Mouse (Mus musculus) embryonic facial prominence, embryonic 14.5 days (tissue): ENCODE data around the gene Itsn1. TPM values are rescaled to one million over a fixed set of nuclear protein-coding genes. Genes with fewer than 3 reads are reported as not detected.
A peak's percentile ranks its signal among the peaks of the same experiment; 100 is the strongest.

ENCODE experiments used
- ATAC-seq: fragments of 200-750 bp; cut with Nextera tagmentation; 2 replicates; pipeline ENCODE4 v1.8.0; 2017; ENCODE audit warnings: low read depth, moderate number of reproducible peaks, moderate TSS enrichment
- DNase-seq: peaks from one replicate; pipeline ENCODE4 v3.0.0-alpha.2; 2015; ENCODE audit warnings: low spot score
- H3K27ac ChIP-seq: fragments of 300-500 bp; sonication (generic); replicated peaks from 2 replicates; pipeline ENCODE4 v1.5.1; 2014; ENCODE audit warnings: low read depth, mild to moderate bottlenecking, low read length, moderate library complexity
- H3K27me3 ChIP-seq: fragments of 300-500 bp; sonication (generic); replicated peaks from 2 replicates; pipeline ENCODE4 v1.6.1; 2014; ENCODE audit warnings: low read length; ENCODE audit not compliant: control insufficient read depth, insufficient read depth
- H3K36me3 ChIP-seq: fragments of 300-500 bp; sonication (generic); 2 replicates; pipeline ENCODE4 v1.6.1; 2014; ENCODE audit warnings: low read length, mixed read lengths; ENCODE audit not compliant: control insufficient read depth, insufficient read depth
- H3K4me1 ChIP-seq: fragments of 300-500 bp; sonication (generic); 2 replicates; pipeline ENCODE4 v1.6.1; 2014; ENCODE audit warnings: antibody characterized with exemption, low read length; ENCODE audit not compliant: control insufficient read depth, insufficient read depth
- H3K4me2 ChIP-seq: fragments of 300-500 bp; sonication (generic); 2 replicates; pipeline ENCODE4 v1.6.1; 2014; ENCODE audit warnings: low read depth, mild to moderate bottlenecking, low read length, moderate library complexity, mixed read lengths
- H3K4me3 ChIP-seq: fragments of 300-500 bp; sonication (generic); 2 replicates; pipeline ENCODE4 v1.5.1; 2014; ENCODE audit warnings: low read depth, mild to moderate bottlenecking, low read length
- H3K9ac ChIP-seq: fragments of 300-500 bp; sonication (generic); 2 replicates; pipeline ENCODE4 v1.6.1; 2014; ENCODE audit warnings: low read depth, mild to moderate bottlenecking, low read length, moderate library complexity, mixed read lengths
- H3K9me3 ChIP-seq: fragments of 300-500 bp; sonication (generic); 2 replicates; pipeline ENCODE4 v1.6.1; 2016; ENCODE audit warnings: low read length; ENCODE audit not compliant: control insufficient read depth
- WGBS: fragments of 180-500 bp; shearing (Covaris S2); extraction: QIAGEN DNeasy Blood & Tissue Kit; methylation state at CpG from one replicate; pipeline ENCODE4 v1.1.7; 2014; 5-methylcytosine and 5-hydroxymethylcytosine counted together
- polyA plus RNA-seq: library from polyadenylated mRNA; unstranded; fragments of >200 nt; fragmentation: Nextera tagmentation; extraction: Ambion mirVana; gene quantifications from 2 replicates; pipeline ENCODE4 v1.2.1, GENCODE M21; 2014

The Itsn1 gene
- polyA plus RNA-seq, 1 experiment from 2014 or later = 30.1 TPM

DNA sequence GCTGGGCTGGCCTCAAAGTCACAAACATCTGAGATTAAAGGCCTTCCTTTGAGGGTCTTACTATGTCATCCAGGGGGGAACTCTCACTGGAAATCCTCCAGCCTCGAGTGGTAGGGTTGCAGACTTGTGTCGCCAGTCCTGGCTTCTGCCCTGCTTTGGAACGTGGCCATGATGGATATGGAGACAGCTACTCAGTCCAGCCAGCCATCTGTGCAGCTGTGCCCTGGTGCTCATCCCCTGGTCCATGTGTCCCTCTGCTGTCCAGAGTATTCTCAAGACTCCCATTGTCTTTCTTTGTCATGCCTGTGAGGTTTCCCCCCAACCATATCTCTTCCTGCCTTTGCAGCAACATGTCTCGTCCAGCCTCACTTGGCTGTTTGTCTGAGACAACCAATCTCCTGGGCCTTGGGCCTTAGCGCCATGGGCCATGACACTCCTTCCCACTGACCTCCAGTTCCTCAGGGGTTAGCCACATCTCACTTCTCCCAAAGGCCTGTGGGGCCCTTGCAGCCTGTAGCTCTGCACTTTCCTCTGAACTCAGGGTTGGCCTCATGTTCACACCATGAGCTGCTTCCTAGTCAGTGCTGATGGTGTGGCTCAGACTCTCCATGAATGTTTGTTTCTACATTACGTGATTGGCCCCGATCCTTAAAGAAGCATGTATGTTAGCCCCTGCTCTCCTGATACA lies 136.6 kb downstream of the Itsn1 start:
- Histone ChIP-seq H3K9ac (no peak overlapping the region), H3K27me3 (no peaks in the 10 kb centered on the region), H3K4me2 (no peak overlapping the region), H3K36me3 (peaks cover 45% of the 10 kb centered on the region), H3K4me1 (peaks cover 13% of the 10 kb centered on the region), H3K27ac (no peak overlapping the region), H3K4me3 (no peak overlapping the region), H3K9me3 (no peaks in the 10 kb centered on the region)
- WGBS = 81% methylated on average over 7 of the region's 7 CpGs
- ATAC-seq (no peak), DNase-seq (no peak)

- peaks cover 9% of the 10 kb centered on the region for H3K4me1 ChIP-seq
- WGBS = 88% methylated on average over 5 of the region's 5 CpGs
- no peak overlapping the region for H3K9ac ChIP-seq
- no peak overlapping the region for H3K4me2 ChIP-seq
- peaks cover 48% of the 10 kb centered on the region for H3K36me3 ChIP-seq
- no peaks in the 10 kb centered on the region for H3K9me3 ChIP-seq
- DNase-seq = no peak
- no peak overlapping the region for H3K27ac ChIP-seq
- no peak overlapping the region for H3K4me3 ChIP-seq
- no peak for ATAC-seq
- H3K27me3 ChIP-seq = no peaks in the 10 kb centered on the region
Observed at GRCm38 (mm10) chr16:91866258-91866634, 137.2 kb downstream of the Itsn1 start.

DNA sequence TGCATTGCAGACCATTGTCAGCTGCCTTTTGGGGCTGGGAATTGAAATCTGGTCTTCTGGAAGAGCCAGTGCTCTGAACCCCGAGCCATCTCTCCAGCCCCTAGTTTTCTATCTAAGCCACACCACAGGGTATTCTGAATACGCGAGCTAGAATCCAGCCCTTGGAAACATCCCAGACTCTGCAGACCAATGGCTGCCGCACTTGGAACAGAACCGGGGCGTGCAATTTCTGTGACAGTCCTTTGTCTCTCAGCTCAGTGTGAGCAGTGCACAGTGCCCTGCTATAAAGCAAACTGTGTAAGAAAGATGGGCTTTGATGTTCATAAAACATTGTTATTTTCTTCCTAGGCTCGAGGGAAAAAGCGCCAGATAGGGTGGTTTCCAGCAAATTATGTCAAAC lies 138.6 kb downstream of the Itsn1 start:
- Histone ChIP-seq H3K4me1 (peaks cover 4% of the 10 kb centered on the region), H3K4me2 (no peak overlapping the region), H3K36me3 (peaks cover 56% of the 10 kb centered on the region), H3K27ac (no peak overlapping the region), H3K9me3 (no peaks in the 10 kb centered on the region), H3K9ac (no peak overlapping the region), H3K27me3 (no peaks in the 10 kb centered on the region), H3K4me3 (no peak overlapping the region)
- 89% methylated on average over 8 of the region's 8 CpGs for WGBS
- DNase-seq (no peak), ATAC-seq (no peak)

DNA sequence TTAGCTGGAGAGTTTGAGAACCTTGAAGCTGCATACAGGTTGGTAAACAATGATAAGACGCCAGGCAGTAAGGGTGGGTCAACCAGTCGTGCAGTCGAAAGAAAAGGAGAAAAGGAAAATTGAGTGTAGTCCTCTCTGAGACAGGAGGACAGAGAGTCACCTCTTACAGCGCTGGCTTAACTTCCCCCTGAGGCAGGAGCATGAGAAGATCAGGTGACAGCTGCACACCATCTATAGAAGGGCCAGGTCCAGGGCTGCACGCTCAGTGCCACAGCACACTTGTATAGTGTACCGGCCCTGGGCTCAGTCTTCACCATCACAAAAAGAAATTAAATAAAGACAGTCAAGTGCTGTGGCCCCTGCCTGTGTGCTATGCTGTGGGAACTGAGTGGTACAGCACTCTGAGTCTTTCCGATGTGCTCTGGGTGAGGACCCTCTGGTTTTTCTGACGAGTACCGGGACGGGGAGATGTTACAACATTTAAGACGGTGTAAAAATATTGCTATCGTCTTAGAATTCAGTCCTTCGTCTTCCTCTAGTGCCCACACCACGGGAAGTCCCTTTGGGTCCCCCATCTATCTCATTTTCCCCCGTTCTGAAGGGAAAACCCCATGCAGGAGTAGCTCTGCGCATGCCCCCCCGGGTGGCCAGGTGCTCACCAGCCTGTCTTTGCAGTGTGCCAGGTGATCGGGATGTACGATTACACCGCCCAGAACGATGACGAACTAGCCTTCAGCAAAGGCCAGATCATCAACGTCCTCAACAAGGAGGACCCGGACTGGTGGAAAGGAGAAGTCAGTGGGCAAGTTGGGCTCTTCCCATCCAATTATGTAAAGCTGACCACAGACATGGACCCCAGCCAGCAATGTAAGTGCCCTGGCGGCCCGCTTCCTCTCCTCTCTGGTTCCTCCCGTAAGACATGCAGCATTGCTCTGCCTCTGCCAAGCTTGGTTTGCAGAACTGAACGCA lies 140.1 kb downstream of the Itsn1 start:
- ATAC-seq (peak; percentile 31; the same call in 1 of the 2 replicates), DNase-seq (peak; percentile 79)
- Histone ChIP-seq H3K27ac (no peak overlapping the region), H3K9me3 (no peaks in the 10 kb centered on the region), H3K36me3 (peaks cover 44% of the 10 kb centered on the region), H3K4me2 (no peak overlapping the region), H3K27me3 (no peaks in the 10 kb centered on the region), H3K4me3 (no peak overlapping the region), H3K4me1 (peaks cover 4% of the 10 kb centered on the region; the same call in 1 of the 2 replicates), H3K9ac (no peak overlapping the region)
- WGBS = 86% methylated on average over 28 of the region's 28 CpGs

DNA sequence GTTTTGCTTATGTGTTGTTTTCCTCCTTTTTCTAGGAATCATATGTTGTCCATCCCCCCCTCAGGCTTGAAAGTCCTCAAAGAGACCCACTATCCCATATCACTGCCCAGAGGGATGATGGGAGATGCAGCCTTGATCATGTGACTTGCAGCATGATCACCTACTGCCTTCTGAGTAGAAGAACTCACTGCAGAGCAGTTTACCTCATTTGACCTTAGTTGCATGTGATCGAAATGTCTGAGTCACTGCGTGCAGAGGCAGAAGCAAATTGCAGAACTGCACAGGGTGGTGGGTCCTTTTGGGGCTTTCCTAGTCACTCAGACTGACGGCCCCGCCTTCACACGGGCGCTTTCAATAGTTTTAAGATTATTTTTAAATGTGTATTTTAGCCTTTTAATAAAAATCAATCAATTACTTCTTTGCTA lies 141.1 kb downstream of the Itsn1 start:
- Histone ChIP-seq H3K4me2 (no peak overlapping the region), H3K9ac (no peak overlapping the region), H3K27ac (no peak overlapping the region), H3K4me3 (no peak overlapping the region), H3K36me3 (peaks cover 39% of the 10 kb centered on the region), H3K27me3 (no peaks in the 10 kb centered on the region), H3K4me1 (peaks cover 7% of the 10 kb centered on the region), H3K9me3 (no peaks in the 10 kb centered on the region)
- no peak for ATAC-seq
- WGBS = 92% methylated on average over 6 of the region's 6 CpGs
- no peak for DNase-seq

DNA sequence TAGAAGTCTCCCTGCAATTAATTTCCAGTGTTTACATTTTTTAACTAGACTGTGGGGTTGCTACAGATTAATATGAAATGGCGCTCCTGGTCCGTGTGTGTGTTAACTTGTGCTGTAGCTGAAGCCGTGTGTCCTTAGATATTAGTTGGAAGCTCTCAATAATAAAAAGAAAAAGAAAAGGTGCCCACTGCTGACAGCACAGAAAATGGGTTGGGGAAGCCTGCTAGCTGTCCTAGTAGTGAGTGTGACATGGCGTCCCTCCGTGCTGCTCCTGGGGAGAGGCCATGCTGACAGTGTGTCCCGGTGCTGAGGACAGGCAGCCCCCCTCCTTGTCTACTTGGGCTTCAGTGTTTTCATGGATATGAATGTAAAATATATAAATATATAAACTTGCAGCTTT lies 142.1 kb downstream of the Itsn1 start:
- Histone ChIP-seq H3K4me1 (peaks cover 16% of the 10 kb centered on the region), H3K4me3 (no peak overlapping the region), H3K9me3 (no peaks in the 10 kb centered on the region), H3K9ac (no peak overlapping the region), H3K27ac (no peak overlapping the region), H3K36me3 (peaks cover 39% of the 10 kb centered on the region), H3K4me2 (no peak overlapping the region), H3K27me3 (no peaks in the 10 kb centered on the region)
- DNase-seq (no peak), ATAC-seq (no peak)
- WGBS = 93% methylated on average over 6 of the region's 6 CpGs

- Histone ChIP-seq H3K27me3 (no peaks in the 10 kb centered on the region), H3K9me3 (no peaks in the 10 kb centered on the region), H3K4me1 (peaks cover 16% of the 10 kb centered on the region), H3K4me2 (no peak overlapping the region), H3K4me3 (no peak overlapping the region), H3K9ac (no peak overlapping the region), H3K36me3 (peaks cover 29% of the 10 kb centered on the region), H3K27ac (no peak overlapping the region)
- ATAC-seq = no peak
- no peak for DNase-seq
- WGBS = 66% methylated on average over 3 of the region's 3 CpGs
Observed at GRCm38 (mm10) chr16:91873695-91874094, 144.6 kb downstream of the Itsn1 start.

- H3K9ac ChIP-seq = no peak overlapping the region
- WGBS = 55% methylated on average over 4 of the region's 4 CpGs
- H3K4me2 ChIP-seq = no peak overlapping the region
- peaks cover 10% of the 10 kb centered on the region for H3K36me3 ChIP-seq
- H3K9me3 ChIP-seq = no peaks in the 10 kb centered on the region
- peaks cover 12% of the 10 kb centered on the region for H3K4me1 ChIP-seq
- peak overlapping the region; percentile 65 for H3K27ac ChIP-seq
- ATAC-seq = peak; percentile 83
- DNase-seq = peak; percentile 81
- no peaks in the 10 kb centered on the region for H3K27me3 ChIP-seq
- H3K4me3 ChIP-seq = no peak overlapping the region
Observed at GRCm38 (mm10) chr16:91875567-91876344, 146.7 kb downstream of the Itsn1 start.
